Mouse (Mus musculus): ENCODE results near the gene Apoe.

The Apoe gene

GRCm38 (mm10) chr7:19664955-19665841 is 33.8 kb downstream of the Apoe start, which contains the start of gene Clptm1:
Gene Clptm1, minus strand, starts transcription at chr7:19665033.
- peak; percentile 98 for DNase-seq (ENCODE audit: low read depth, low spot score)

- DNase-seq (ENCODE audit: low read depth, low spot score) = no peak
These were observed 34.5 kb downstream of the Apoe start for GRCm38 (mm10) chr7:19664455-19664954.

- DNase-seq (ENCODE audit: low read depth, low spot score) = peak; percentile 13
These were observed 35.0 kb downstream of the Apoe start for GRCm38 (mm10) chr7:19663940-19664339.

- no peak for DNase-seq (ENCODE audit: low read depth, low spot score)
These were observed 46.4 kb downstream of the Apoe start for GRCm38 (mm10) chr7:19652614-19653013.

- DNase-seq (ENCODE audit: low read depth, low spot score) = no peak
These were observed 47.8 kb downstream of the Apoe start for GRCm38 (mm10) chr7:19651063-19651786.

Measured in CD4-positive helper T cell, adult 2 months (primary cell).